Mouse (Mus musculus): ENCODE data around the gene Man2c1. TPM values are rescaled to one million over a fixed set of nuclear protein-coding genes. Genes with fewer than 3 reads are reported as not detected.

Man2c1 gene
- polyA plus RNA-seq, 1 experiment from 2014 or later = 22.3 TPM

DNA sequence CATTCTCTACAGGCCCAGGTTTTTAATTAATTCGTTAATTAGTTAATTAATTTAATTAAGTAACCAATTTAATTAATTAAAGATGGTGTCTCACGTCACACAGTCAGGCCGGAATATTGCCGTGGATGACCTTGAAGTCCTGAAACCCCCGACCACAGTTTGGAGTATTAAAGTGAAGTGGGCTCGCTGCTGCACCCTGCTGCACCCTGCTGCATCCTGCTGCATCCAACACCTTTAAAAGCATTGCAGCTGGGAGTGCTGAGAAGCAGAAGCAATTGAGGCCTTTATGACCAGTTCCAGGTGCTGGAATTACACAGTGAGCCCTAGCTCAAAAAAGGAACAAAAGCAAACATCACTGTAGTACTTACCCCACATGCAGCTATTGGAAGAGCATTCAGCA is 21.8 kb downstream of the Man2c1 start:
- no peak for DNase-seq (ENCODE audit: low spot score)
- Histone ChIP-seq H3K4me2 (replicated peaks; ENCODE audit: low read depth, low read length) (no peak overlapping the region), H3K9ac (ENCODE audit: low read depth, low read length) (no peak overlapping the region), H3K27me3 (ENCODE audit: control insufficient read depth, insufficient read depth, low read length) (no peaks in the 10 kb centered on the region), H3K27ac (ENCODE audit: low read depth, low read length) (no peak overlapping the region), H3K4me1 (replicated peaks; ENCODE audit: control insufficient read depth, insufficient read depth, low read length) (no peaks in the 10 kb centered on the region), H3K9me3 (ENCODE audit: control insufficient read depth, low read length) (no peaks in the 10 kb centered on the region), H3K36me3 (ENCODE audit: control insufficient read depth, insufficient read depth, low read length) (no peaks in the 10 kb centered on the region), H3K4me3 (ENCODE audit: low read depth, low read length) (no peak overlapping the region)
- no peak for ATAC-seq (ENCODE audit: low FRiP score)
- whole genome bisulfite sequencing = 52% methylated on average over 6 of the region's 6 CpGs

DNA sequence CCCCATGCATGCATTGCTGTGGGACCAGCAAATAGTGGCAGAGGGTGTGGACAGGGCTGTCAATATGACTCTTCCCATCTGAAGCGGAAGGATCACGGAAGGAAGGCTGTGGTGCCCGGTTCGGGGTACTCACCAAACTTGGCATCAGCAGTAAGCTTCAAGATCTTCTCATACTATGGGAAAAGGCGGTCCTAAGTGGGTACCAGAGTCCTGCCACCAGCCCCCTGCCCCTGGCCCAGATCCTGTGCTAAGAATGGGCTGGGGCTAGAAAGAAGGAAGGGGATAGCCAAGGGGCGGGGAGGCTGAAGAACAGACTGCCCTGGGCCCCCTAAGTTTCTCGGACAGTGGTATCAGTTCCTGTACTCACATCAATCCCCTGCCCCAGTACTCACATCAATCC is 25.9 kb downstream of the Man2c1 start:
- Histone ChIP-seq H3K9me3 (ENCODE audit: control insufficient read depth, low read length) (no peaks in the 10 kb centered on the region), H3K4me3 (ENCODE audit: low read depth, low read length) (no peak overlapping the region), H3K4me1 (replicated peaks; ENCODE audit: control insufficient read depth, insufficient read depth, low read length) (no peaks in the 10 kb centered on the region), H3K4me2 (replicated peaks; ENCODE audit: low read depth, low read length) (no peak overlapping the region), H3K27ac (ENCODE audit: low read depth, low read length) (no peak overlapping the region), H3K27me3 (ENCODE audit: control insufficient read depth, insufficient read depth, low read length) (no peaks in the 10 kb centered on the region), H3K9ac (ENCODE audit: low read depth, low read length) (no peak overlapping the region), H3K36me3 (ENCODE audit: control insufficient read depth, insufficient read depth, low read length) (no peaks in the 10 kb centered on the region)
- DNase-seq (ENCODE audit: low spot score) = no peak
- no peak for ATAC-seq (ENCODE audit: low FRiP score)
- 97% methylated on average over 7 of the region's 7 CpGs for WGBS

DNA sequence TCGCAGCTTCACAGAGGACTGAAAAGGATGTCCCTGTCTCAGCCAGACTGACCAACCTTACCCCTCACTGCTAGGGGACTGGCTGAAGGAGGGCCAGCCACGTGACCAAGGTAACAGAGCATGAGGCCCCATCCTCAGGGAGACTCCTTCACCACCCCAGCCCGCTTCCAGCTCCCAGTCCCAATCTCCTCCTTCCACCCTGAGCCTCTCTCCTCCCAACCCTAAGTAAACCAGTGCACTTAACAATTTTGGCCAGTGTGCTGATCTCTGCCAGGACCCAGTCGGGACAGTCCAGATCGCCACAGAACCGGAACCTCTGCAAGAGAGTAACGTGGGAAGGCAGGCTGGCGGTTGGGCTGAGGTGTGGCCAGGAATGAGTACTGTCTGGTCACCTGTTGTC is 26.3 kb downstream of the Man2c1 start:
- no peaks in the 10 kb centered on the region for H3K4me1 ChIP-seq (replicated peaks; ENCODE audit: control insufficient read depth, insufficient read depth, low read length)

DNA sequence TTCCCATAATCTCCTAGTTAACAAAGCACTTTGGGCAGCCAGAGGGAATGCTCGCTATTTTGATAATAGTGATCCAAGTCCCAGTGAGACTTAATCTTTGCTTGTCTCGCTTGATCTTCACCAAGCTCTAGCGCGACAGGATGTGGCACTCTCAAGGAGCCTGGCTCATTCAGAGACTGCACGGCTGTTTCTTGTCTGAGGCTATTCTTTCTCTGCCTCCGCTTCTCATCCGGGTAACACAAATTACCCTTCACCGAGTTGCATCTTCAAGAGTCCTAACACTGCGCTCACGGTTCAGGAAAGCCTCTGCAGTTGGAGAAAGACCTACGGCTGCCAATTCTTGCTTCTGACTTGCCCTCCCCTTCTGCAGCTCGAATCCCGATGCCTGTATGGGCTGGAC is 27.0 kb downstream of the Man2c1 start:
- no peaks in the 10 kb centered on the region for H3K4me1 ChIP-seq (replicated peaks; ENCODE audit: control insufficient read depth, insufficient read depth, low read length)
- 28% methylated on average over 13 of the region's 13 CpGs for WGBS
- H3K9ac ChIP-seq (ENCODE audit: low read depth, low read length) = peak overlapping the region; percentile 77
- peak overlapping the region; percentile 79 for H3K4me2 ChIP-seq (replicated peaks; ENCODE audit: low read depth, low read length)
- no peaks in the 10 kb centered on the region for H3K36me3 ChIP-seq (ENCODE audit: control insufficient read depth, insufficient read depth, low read length)
- H3K9me3 ChIP-seq (ENCODE audit: control insufficient read depth, low read length) = no peaks in the 10 kb centered on the region
- ATAC-seq (ENCODE audit: low FRiP score) (no peak), DNase-seq (ENCODE audit: low spot score) (peak; percentile 2)
- peak overlapping the region; percentile 75 for H3K4me3 ChIP-seq (ENCODE audit: low read depth, low read length)
- no peak overlapping the region for H3K27ac ChIP-seq (ENCODE audit: low read depth, low read length)
- H3K27me3 ChIP-seq (ENCODE audit: control insufficient read depth, insufficient read depth, low read length) = no peaks in the 10 kb centered on the region

More for the DNA sequence above, 26.3 kb downstream of the Man2c1 start:
- Histone ChIP-seq H3K27ac (ENCODE audit: low read depth, low read length) (no peak overlapping the region), H3K27me3 (ENCODE audit: control insufficient read depth, insufficient read depth, low read length) (no peaks in the 10 kb centered on the region), H3K4me3 (ENCODE audit: low read depth, low read length) (no peak overlapping the region), H3K9ac (ENCODE audit: low read depth, low read length) (no peak overlapping the region), H3K9me3 (ENCODE audit: control insufficient read depth, low read length) (no peaks in the 10 kb centered on the region), H3K4me2 (replicated peaks; ENCODE audit: low read depth, low read length) (peak overlapping the region; percentile 79; the same call in 1 of the 2 replicates), H3K36me3 (ENCODE audit: control insufficient read depth, insufficient read depth, low read length) (no peaks in the 10 kb centered on the region)
- DNase-seq (ENCODE audit: low spot score) (no peak), ATAC-seq (ENCODE audit: low FRiP score) (no peak)
- WGBS = 90% methylated on average over 8 of the region's 8 CpGs

DNA sequence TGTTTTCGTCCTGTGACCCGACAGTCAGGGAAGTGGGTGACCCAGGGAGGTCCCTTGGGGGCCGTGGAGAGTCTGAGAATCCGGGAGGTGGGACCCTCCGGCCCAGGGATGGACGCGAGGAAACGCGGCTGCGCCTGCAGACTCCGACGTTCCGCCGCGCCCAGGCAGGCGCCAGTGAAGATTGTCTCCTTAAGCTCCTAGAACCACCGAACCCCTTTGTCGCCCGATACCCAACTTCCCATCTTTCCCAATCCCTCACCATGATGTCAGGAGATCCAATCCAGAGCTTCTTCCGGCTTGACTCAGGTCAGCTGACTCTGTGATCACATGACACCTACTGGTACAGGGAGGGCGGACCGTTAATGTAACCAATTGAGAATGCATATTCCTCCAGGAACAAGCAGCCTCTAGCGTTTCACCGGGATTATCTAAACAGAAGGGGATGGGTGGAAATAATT is 27.6 kb downstream of the Man2c1 start, which contains the start of gene Commd4:
Gene Commd4 (minus strand): TSS at position 319 of the 458 bp plus-strand sequence.
- no peaks in the 10 kb centered on the region for H3K4me1 ChIP-seq (replicated peaks; ENCODE audit: control insufficient read depth, insufficient read depth, low read length)
- ATAC-seq (ENCODE audit: low FRiP score) = peak; percentile 88
- peak within 1 kb of the TSS; percentile 79 for H3K4me2 ChIP-seq (replicated peaks; ENCODE audit: low read depth, low read length)
- peak within 1 kb of the TSS; percentile 77 for H3K9ac ChIP-seq (ENCODE audit: low read depth, low read length)
- no peaks in the 10 kb centered on the region for H3K36me3 ChIP-seq (ENCODE audit: control insufficient read depth, insufficient read depth, low read length)
- peak within 1 kb of the TSS; percentile 75 for H3K4me3 ChIP-seq (ENCODE audit: low read depth, low read length)
- DNase-seq (ENCODE audit: low spot score) = peak; percentile 93
- WGBS = under 1% methylated on average over 24 of the region's 24 CpGs
- H3K9me3 ChIP-seq (ENCODE audit: control insufficient read depth, low read length) = no peaks in the 10 kb centered on the region
- no peaks in the 10 kb centered on the region for H3K27me3 ChIP-seq (ENCODE audit: control insufficient read depth, insufficient read depth, low read length)
- no peak within 1 kb of the TSS for H3K27ac ChIP-seq (ENCODE audit: low read depth, low read length)

DNA sequence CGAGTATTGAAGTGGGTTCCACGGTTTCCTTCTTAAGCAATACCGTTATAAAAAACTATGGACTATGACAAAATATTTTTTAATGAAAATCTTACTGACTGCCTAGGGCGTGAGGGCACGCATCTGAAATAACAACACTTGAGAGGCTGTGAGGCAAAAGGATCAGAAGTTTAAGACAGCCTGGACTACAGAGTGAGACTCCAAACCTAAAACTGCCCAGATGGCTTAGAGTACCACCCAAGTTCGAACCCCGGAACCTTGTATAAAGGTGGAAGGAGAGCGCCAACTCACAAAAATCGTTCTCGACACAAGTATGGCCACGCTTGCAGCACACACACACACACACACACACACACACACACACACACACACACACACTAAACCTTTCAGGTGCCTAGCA is 28.0 kb downstream of the Man2c1 start:
- Histone ChIP-seq H3K9me3 (ENCODE audit: control insufficient read depth, low read length) (no peaks in the 10 kb centered on the region), H3K9ac (ENCODE audit: low read depth, low read length) (peak overlapping the region; percentile 77), H3K4me3 (ENCODE audit: low read depth, low read length) (peak overlapping the region; percentile 75), H3K4me2 (replicated peaks; ENCODE audit: low read depth, low read length) (peak overlapping the region; percentile 79), H3K27ac (ENCODE audit: low read depth, low read length) (no peak overlapping the region), H3K27me3 (ENCODE audit: control insufficient read depth, insufficient read depth, low read length) (no peaks in the 10 kb centered on the region), H3K36me3 (ENCODE audit: control insufficient read depth, insufficient read depth, low read length) (no peaks in the 10 kb centered on the region), H3K4me1 (replicated peaks; ENCODE audit: control insufficient read depth, insufficient read depth, low read length) (no peaks in the 10 kb centered on the region)
- ATAC-seq (ENCODE audit: low FRiP score) (peak; percentile 30; the same call in 1 of the 2 replicates), DNase-seq (ENCODE audit: low spot score) (no peak)
- WGBS = 37% methylated on average over 11 of the region's 11 CpGs

DNA sequence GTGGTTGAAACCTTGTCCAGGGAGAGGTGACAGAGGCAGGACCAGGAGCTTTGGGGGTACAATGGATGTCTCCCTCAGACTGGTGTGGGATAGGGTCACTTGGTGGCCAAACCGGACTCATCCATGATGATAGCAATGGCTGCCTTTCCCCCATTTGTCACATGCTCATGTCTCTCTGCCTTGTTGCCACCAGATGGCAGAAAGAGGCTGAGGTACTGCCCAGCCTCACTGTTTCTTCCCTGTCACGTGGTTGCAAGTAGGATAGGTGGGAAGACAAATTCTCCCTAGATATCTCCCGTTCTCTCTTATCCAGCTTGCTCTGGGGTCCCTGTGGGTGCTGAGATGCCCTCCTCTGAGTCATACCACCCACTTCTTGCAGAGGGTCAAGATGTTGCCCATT is 32.0 kb downstream of the Man2c1 start:
- Histone ChIP-seq H3K9me3 (ENCODE audit: control insufficient read depth, low read length) (no peaks in the 10 kb centered on the region), H3K9ac (ENCODE audit: low read depth, low read length) (no peak overlapping the region), H3K36me3 (ENCODE audit: control insufficient read depth, insufficient read depth, low read length) (no peaks in the 10 kb centered on the region), H3K27ac (ENCODE audit: low read depth, low read length) (no peak overlapping the region), H3K4me3 (ENCODE audit: low read depth, low read length) (no peak overlapping the region), H3K4me2 (replicated peaks; ENCODE audit: low read depth, low read length) (no peak overlapping the region), H3K27me3 (ENCODE audit: control insufficient read depth, insufficient read depth, low read length) (no peaks in the 10 kb centered on the region), H3K4me1 (replicated peaks; ENCODE audit: control insufficient read depth, insufficient read depth, low read length) (no peaks in the 10 kb centered on the region)
- ATAC-seq (ENCODE audit: low FRiP score) (no peak), DNase-seq (ENCODE audit: low spot score) (peak; percentile 10)
- 27% methylated on average over 3 of the region's 3 CpGs for WGBS

DNA sequence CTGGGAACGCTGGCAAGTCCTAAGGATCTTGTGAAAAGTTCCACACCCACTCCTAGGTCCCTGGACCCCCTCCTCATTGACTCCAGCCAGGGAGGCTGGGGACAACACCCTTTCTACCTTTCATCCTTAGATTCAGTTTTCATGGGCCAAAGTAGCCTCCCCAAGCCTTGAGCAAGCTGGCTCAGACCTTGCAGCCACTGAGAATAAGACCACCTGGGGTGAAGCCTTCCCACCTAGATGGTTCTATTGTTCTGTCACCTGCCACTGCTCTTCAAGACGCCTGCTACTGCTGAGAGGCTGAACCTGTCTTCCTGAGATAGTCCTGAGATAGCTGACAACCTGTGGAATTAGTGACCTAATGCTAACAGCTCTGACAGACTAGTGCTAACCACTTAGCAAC is 32.6 kb downstream of the Man2c1 start:
- no peak overlapping the region for H3K9ac ChIP-seq (ENCODE audit: low read depth, low read length)
- no peaks in the 10 kb centered on the region for H3K27me3 ChIP-seq (ENCODE audit: control insufficient read depth, insufficient read depth, low read length)
- H3K4me1 ChIP-seq (replicated peaks; ENCODE audit: control insufficient read depth, insufficient read depth, low read length) = no peaks in the 10 kb centered on the region
- H3K4me3 ChIP-seq (ENCODE audit: low read depth, low read length) = no peak overlapping the region
- no peak for DNase-seq (ENCODE audit: low spot score)
- ATAC-seq (ENCODE audit: low FRiP score) = no peak
- no peak overlapping the region for H3K4me2 ChIP-seq (replicated peaks; ENCODE audit: low read depth, low read length)
- no peaks in the 10 kb centered on the region for H3K36me3 ChIP-seq (ENCODE audit: control insufficient read depth, insufficient read depth, low read length)
- H3K27ac ChIP-seq (ENCODE audit: low read depth, low read length) = no peak overlapping the region
- WGBS = 38% methylated on average over 2 of the region's 2 CpGs
- H3K9me3 ChIP-seq (ENCODE audit: control insufficient read depth, low read length) = no peaks in the 10 kb centered on the region

DNA sequence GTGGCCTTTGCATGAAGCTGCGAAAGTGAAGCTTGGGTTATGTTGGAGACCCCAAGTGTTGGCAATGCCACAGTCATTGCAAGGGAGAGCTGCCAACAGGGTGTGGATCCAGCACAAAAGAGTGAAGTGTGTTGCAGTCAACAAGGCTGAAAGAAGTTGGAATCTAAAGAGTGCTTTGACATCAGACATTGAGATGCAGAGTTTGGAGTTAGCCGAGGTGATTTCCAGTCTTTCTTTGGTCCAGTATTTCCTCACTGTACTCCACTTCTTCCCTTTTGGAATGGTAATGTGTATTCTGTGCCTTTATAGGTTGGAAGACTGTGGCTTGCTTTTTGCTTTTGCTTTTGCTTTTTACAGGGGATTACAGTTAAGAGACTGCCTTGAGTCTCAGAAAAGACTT is 35.7 kb downstream of the Man2c1 start:
- no peak for DNase-seq (ENCODE audit: low spot score)
- H3K4me3 ChIP-seq (ENCODE audit: low read depth, low read length) = no peak overlapping the region
- no peaks in the 10 kb centered on the region for H3K4me1 ChIP-seq (replicated peaks; ENCODE audit: control insufficient read depth, insufficient read depth, low read length)
- no peak for ATAC-seq (ENCODE audit: low FRiP score)
- H3K4me2 ChIP-seq (replicated peaks; ENCODE audit: low read depth, low read length) = no peak overlapping the region
- no peak overlapping the region for H3K9ac ChIP-seq (ENCODE audit: low read depth, low read length)
- no peaks in the 10 kb centered on the region for H3K27me3 ChIP-seq (ENCODE audit: control insufficient read depth, insufficient read depth, low read length)
- WGBS = 90% methylated on average over 2 of the region's 2 CpGs
- no peaks in the 10 kb centered on the region for H3K9me3 ChIP-seq (ENCODE audit: control insufficient read depth, low read length)
- no peaks in the 10 kb centered on the region for H3K36me3 ChIP-seq (ENCODE audit: control insufficient read depth, insufficient read depth, low read length)
- no peak overlapping the region for H3K27ac ChIP-seq (ENCODE audit: low read depth, low read length)
